Comparison of ENCODE assay signal across 8 mouse cellular contexts in genomic region chr2:75703375-75704181, GRCm38 (mm10). TPM values are rescaled to one million over a fixed set of nuclear protein-coding genes. Genes with fewer than 3 reads are reported as not detected.
DNase-seq lines count a peak whose midpoint lies in the region; ATAC-seq and TF ChIP-seq lines count a peak whose summit lies in the region.

No protein-coding gene starts in this region.

- H3K27ac ChIP-seq in heart, embryonic 12.5 days (ENCODE audit: poor library complexity, severe bottlenecking): peak overlapping the region; percentile 99
- peak overlapping the region; percentile 99 for H3K27ac ChIP-seq in kidney, postnatal 0 days
- H3K27ac ChIP-seq in liver, embryonic 12.5 days: peak overlapping the region; percentile 99
- peak overlapping the region; percentile 98 for H3K27ac ChIP-seq in stomach, embryonic 15.5 days

- peak; percentile 50 for ATAC-seq in erythroid progenitor cell, adult 5-6 weeks (replicated peaks; ENCODE audit: low FRiP score, poor library complexity, severe bottlenecking)
- ATAC-seq in heart, embryonic 12.5 days (ENCODE audit: insufficient number of reproducible peaks, low FRiP score): peak; percentile 75
- ATAC-seq in kidney, postnatal 0 days (replicated peaks; ENCODE audit: low FRiP score, low read depth): peak; percentile 77
- ATAC-seq in liver, embryonic 12.5 days: peak; percentile 45
- peak; percentile 21 for ATAC-seq in stomach, embryonic 15.5 days (ENCODE audit: insufficient read depth, low FRiP score, low read depth)

- H3K4me2 ChIP-seq in heart, embryonic 12.5 days: peak overlapping the region; percentile 79
- H3K4me2 ChIP-seq in kidney, postnatal 0 days (ENCODE audit: low read length): peak overlapping the region; percentile 75
- H3K4me2 ChIP-seq in liver, embryonic 12.5 days: peak overlapping the region; percentile 71
- H3K4me2 ChIP-seq in stomach, embryonic 15.5 days: peak overlapping the region; percentile 59

- H3K9ac ChIP-seq in heart, embryonic 12.5 days: peak overlapping the region; percentile 96
- peak overlapping the region; percentile 91 for H3K9ac ChIP-seq in kidney, postnatal 0 days (ENCODE audit: low read depth, low read length)
- peak overlapping the region; percentile 96 for H3K9ac ChIP-seq in liver, embryonic 12.5 days
- H3K9ac ChIP-seq in stomach, embryonic 15.5 days: peak overlapping the region; percentile 90

- no peaks in the 10 kb centered on the region for H3K9me3 ChIP-seq in heart, embryonic 12.5 days (replicated peaks)
- no peaks in the 10 kb centered on the region for H3K9me3 ChIP-seq in kidney, postnatal 0 days (replicated peaks; ENCODE audit: low read length)
- H3K9me3 ChIP-seq in liver, embryonic 12.5 days (replicated peaks): no peaks in the 10 kb centered on the region
- H3K9me3 ChIP-seq in stomach, embryonic 15.5 days: no peaks in the 10 kb centered on the region

- peaks cover 52% of the 10 kb centered on the region for H3K79me3 ChIP-seq in C2C12 (ENCODE audit: low read depth)

- no peaks in the 10 kb centered on the region for H3K27me3 ChIP-seq in C2C12 (ENCODE audit: control insufficient read depth, insufficient read depth, insufficient read length)
- no peaks in the 10 kb centered on the region for H3K27me3 ChIP-seq in heart, embryonic 12.5 days (replicated peaks)
- no peaks in the 10 kb centered on the region for H3K27me3 ChIP-seq in kidney, postnatal 0 days (ENCODE audit: insufficient read depth, low read length)
- H3K27me3 ChIP-seq in liver, embryonic 12.5 days (replicated peaks): no peaks in the 10 kb centered on the region
- H3K27me3 ChIP-seq in stomach, embryonic 15.5 days (replicated peaks): no peaks in the 10 kb centered on the region

- H3K36me3 ChIP-seq in C2C12 (ENCODE audit: control insufficient read depth, insufficient read depth): peaks cover 35% of the 10 kb centered on the region
- no peaks in the 10 kb centered on the region for H3K36me3 ChIP-seq in heart, embryonic 12.5 days
- no peaks in the 10 kb centered on the region for H3K36me3 ChIP-seq in kidney, postnatal 0 days (ENCODE audit: insufficient read depth, low read length)
- peaks cover 19% of the 10 kb centered on the region for H3K36me3 ChIP-seq in liver, embryonic 12.5 days
- no peaks in the 10 kb centered on the region for H3K36me3 ChIP-seq in stomach, embryonic 15.5 days

- peak overlapping the region; percentile 97 for H3ac ChIP-seq in C2C12 (ENCODE audit: control insufficient read depth, insufficient read length, low read depth)

- TF ChIP-seq POLR2A in brain, embryonic 14.5 days (IDR thresholded peaks at IDR 0.05; ENCODE audit: borderline replicate concordance, extremely low read depth, insufficient read depth, insufficient read length, poor library complexity, severe bottlenecking): 0 out of 2 replicates have a peak, but pooled peaks have one; percentile 6

- peak; percentile 98 for DNase-seq in brain, embryonic 14.5 days (ENCODE audit: low read depth)
- peak; percentile 97 for DNase-seq in kidney, postnatal 0 days (ENCODE audit: low spot score)
- peak; percentile 89 to 91 for DNase-seq in natural killer cell, adult 2 months (ENCODE audit: low spot score in 2 of 2)

- TF ChIP-seq CTCF in C2C12 (IDR thresholded peaks at IDR 0.05; ENCODE audit: control insufficient read depth, insufficient read depth, insufficient read length): no peak
- no peak for TF ChIP-seq CTCF in brain, embryonic 14.5 days (IDR thresholded peaks at IDR 0.05; ENCODE audit: borderline replicate concordance, extremely low read depth, insufficient read depth, insufficient read length)
- 0 out of 2 replicates have a peak, but pooled peaks have one; percentile 1 for TF ChIP-seq CTCF in kidney, postnatal 0 days (IDR thresholded peaks at IDR 0.05; ENCODE audit: low read depth)

- peaks cover 57% of the 10 kb centered on the region for H3K79me2 ChIP-seq in C2C12 (ENCODE audit: control insufficient read depth, insufficient read depth)

- WGBS in heart, embryonic 12.5 days: under 1% methylated on average over 61 of the region's 62 CpGs
- under 1% methylated on average over 62 of the region's 62 CpGs for WGBS in kidney, postnatal 0 days
- under 1% methylated on average over 62 of the region's 62 CpGs for WGBS in liver, embryonic 12.5 days (ENCODE audit: insufficient replicate concordance)
- under 1% methylated on average over 62 of the region's 62 CpGs for WGBS in stomach, embryonic 15.5 days

- H3K4me3 ChIP-seq in C2C12 (ENCODE audit: insufficient read depth, poor library complexity, severe bottlenecking): peak overlapping the region; percentile 93
- peak overlapping the region; percentile 83 for H3K4me3 ChIP-seq in heart, embryonic 12.5 days
- peak overlapping the region; percentile 78 for H3K4me3 ChIP-seq in kidney, postnatal 0 days (replicated peaks; ENCODE audit: low read depth, low read length)
- H3K4me3 ChIP-seq in liver, embryonic 12.5 days: peak overlapping the region; percentile 80
- peak overlapping the region; percentile 79 for H3K4me3 ChIP-seq in stomach, embryonic 15.5 days (replicated peaks)

- peaks cover 54% of the 10 kb centered on the region for H3K4me1 ChIP-seq in heart, embryonic 12.5 days (replicated peaks)
- peaks cover 22% of the 10 kb centered on the region for H3K4me1 ChIP-seq in kidney, postnatal 0 days (replicated peaks; ENCODE audit: insufficient read depth, low read length)
- H3K4me1 ChIP-seq in liver, embryonic 12.5 days: peaks cover 76% of the 10 kb centered on the region
- H3K4me1 ChIP-seq in stomach, embryonic 15.5 days: peaks cover 18% of the 10 kb centered on the region

TF ChIP-seq in C2C12, 6 proteins besides CTCF, POLR2A, EP300 and RAD21:
- TF ChIP-seq MAX (IDR thresholded peaks at IDR 0.05) (peak; percentile 49), CEBPB (IDR thresholded peaks at IDR 0.05; ENCODE audit: low read depth) (peak; percentile 100), MYOD1 (IDR thresholded peaks at IDR 0.05; ENCODE audit: control insufficient read depth, insufficient read length, low read depth) (no peak)

RNA-seq across cellular contexts. Expression of gene Nfe2l2, which starts 0.9 kb away (rescaled TPM):
- 48.4 TPM for polyA plus RNA-seq in C2C12 (2012; fragmentation: generic; extraction: Trizol)
- 11.0 and 11.2 TPM in 2 replicates for polyA plus RNA-seq in brain, embryonic 14.5 days (2012; rRNA removed)
- 83.6 and 99.3 TPM in 2 replicates for total RNA-seq in erythroid progenitor cell, adult 5-6 weeks (2015; ENCODE audit: low replicate concordance)
- total RNA-seq in erythroid progenitor cell, adult 5-6 weeks (2017; ENCODE audit: low replicate concordance): 63.1 and 65.1 TPM in 2 replicates
- polyA plus RNA-seq in heart, embryonic 12.5 days (2016; fragmentation: Nextera tagmentation; extraction: Ambion mirVana): 47.9 and 48.8 TPM in 2 replicates
- polyA plus RNA-seq in kidney, postnatal 0 days (2015; fragmentation: Nextera tagmentation; extraction: Ambion mirVana): 96.6 and 97.0 TPM in 2 replicates
- polyA plus RNA-seq in liver, embryonic 12.5 days (2016; fragmentation: Nextera tagmentation; extraction: Ambion mirVana): 51.9 and 53.1 TPM in 2 replicates
- polyA plus RNA-seq in stomach, embryonic 15.5 days (2015; fragmentation: Nextera tagmentation; extraction: Ambion mirVana): 93.9 and 97.4 TPM in 2 replicates

RNA-seq across cellular contexts. Expression of gene Hnrnpa3, which starts 44.5 kb away (rescaled TPM):
- polyA plus RNA-seq in C2C12 (2012; fragmentation: generic; extraction: Trizol): 341 TPM
- 311 and 481 TPM in 2 replicates for polyA plus RNA-seq in brain, embryonic 14.5 days (2012; rRNA removed)
- 321 and 355 TPM in 2 replicates for total RNA-seq in erythroid progenitor cell, adult 5-6 weeks (2015; ENCODE audit: low replicate concordance)
- 329 and 477 TPM in 2 replicates for total RNA-seq in erythroid progenitor cell, adult 5-6 weeks (2017; ENCODE audit: low replicate concordance)
- 221 and 233 TPM in 2 replicates for polyA plus RNA-seq in heart, embryonic 12.5 days (2016; fragmentation: Nextera tagmentation; extraction: Ambion mirVana)
- 240 and 270 TPM in 2 replicates for polyA plus RNA-seq in kidney, postnatal 0 days (2015; fragmentation: Nextera tagmentation; extraction: Ambion mirVana)
- 199 and 204 TPM in 2 replicates for polyA plus RNA-seq in liver, embryonic 12.5 days (2016; fragmentation: Nextera tagmentation; extraction: Ambion mirVana)
- 241 and 344 TPM in 2 replicates for polyA plus RNA-seq in stomach, embryonic 15.5 days (2015; fragmentation: Nextera tagmentation; extraction: Ambion mirVana)

Comparison
In these comparisons a context has a peak if more than half of its experiments do, and no peak if none do; other contexts are left out.
1. Peak in every context shown above with its lines: DNase-seq, ATAC-seq, H3K4me3 ChIP-seq and H3K27ac ChIP-seq.
2. ATAC-seq: peak in every context shown above with its lines; median percentile 77 in kidney, postnatal 0 days; 75 in heart, embryonic 12.5 days; 50 in erythroid progenitor cell, adult 5-6 weeks; 45 in liver, embryonic 12.5 days; 21 in stomach, embryonic 15.5 days.